Mouse (Mus musculus) thymus, postnatal 36 days (tissue): ENCODE results near the gene Lrch1.
A peak's percentile ranks its signal among the peaks of the same experiment; 100 is the strongest.

ENCODE experiments used
- DNase-seq, 2 experiments: peaks; one replicate each; pipeline ENCODE4 v3.0.0; 2022; ENCODE audit warnings: mixed read lengths in 2 of 2

Lrch1 gene

GRCm38 (mm10) chr14:74919132-74919531 is 28.5 kb downstream of the Lrch1 start:
- no peak for DNase-seq

GRCm38 (mm10) chr14:74918521-74919103 is 29.1 kb downstream of the Lrch1 start:
- peak; percentile 38 to 39 for DNase-seq

- DNase-seq, result no peak
Measured at GRCm38 (mm10) chr14:74917504-74918124, 30.1 kb downstream of the Lrch1 start.

- DNase-seq, result no peak
Measured at GRCm38 (mm10) chr14:74916691-74917090, 31.0 kb downstream of the Lrch1 start.

GRCm38 (mm10) chr14:74916075-74916474 is 31.6 kb downstream of the Lrch1 start:
- DNase-seq, result no peak

DNA sequence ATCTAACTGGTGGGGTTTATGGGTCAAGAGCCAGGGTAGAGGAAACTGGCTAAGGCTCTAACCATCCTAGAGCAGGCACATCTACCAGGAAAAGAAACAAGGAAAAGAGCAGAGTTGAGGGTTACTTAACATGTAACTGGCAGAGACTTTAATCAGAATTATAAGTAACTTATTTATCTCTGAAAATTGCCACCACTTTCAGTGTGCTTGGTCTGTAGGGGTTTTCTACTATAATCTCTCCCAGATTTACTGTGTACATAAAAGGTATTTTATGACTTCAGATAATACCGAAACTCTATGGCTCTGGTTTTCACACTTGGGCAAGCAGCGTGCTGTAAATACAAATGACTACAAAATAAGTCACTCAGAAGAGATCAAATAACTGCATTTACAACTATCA is 32.0 kb downstream of the Lrch1 start:
- DNase-seq, result no peak

DNA sequence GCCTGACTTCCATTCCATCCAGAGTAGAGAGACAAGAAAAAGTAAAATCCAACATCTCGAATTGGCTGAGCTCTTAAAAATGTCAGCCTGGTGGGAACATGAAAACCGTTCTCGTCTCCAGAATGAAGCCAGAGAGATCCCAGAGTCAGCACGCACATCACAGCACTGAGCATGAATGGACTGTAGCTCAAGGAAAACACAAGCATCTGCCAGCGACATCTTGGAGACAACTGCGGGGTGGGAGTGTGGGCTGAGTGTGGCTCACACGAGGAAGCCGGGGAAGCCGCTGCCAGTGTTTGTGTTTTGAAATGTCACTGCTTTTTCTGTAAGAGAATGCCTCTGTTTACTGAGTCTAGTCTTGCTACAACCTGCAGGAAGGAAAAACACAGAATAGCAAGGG is 32.7 kb downstream of the Lrch1 start:
- DNase-seq, result no peak

GRCm38 (mm10) chr14:74913381-74914230 is 34.1 kb downstream of the Lrch1 start:
- DNase-seq, result no peak

- no peak for DNase-seq
Measured at GRCm38 (mm10) chr14:74910363-74910762, 37.3 kb downstream of the Lrch1 start.

- peak; percentile 24 to 26 for DNase-seq
Measured at GRCm38 (mm10) chr14:74909021-74909420, 38.7 kb downstream of the Lrch1 start.

GRCm38 (mm10) chr14:74908250-74908649 is 39.4 kb downstream of the Lrch1 start:
- DNase-seq, result peak in 1 of 2 experiments; percentile 50

- no peak for DNase-seq
Measured at GRCm38 (mm10) chr14:74907706-74908105, 40.0 kb downstream of the Lrch1 start.

GRCm38 (mm10) chr14:74905990-74906389 is 41.7 kb downstream of the Lrch1 start:
- no peak for DNase-seq

DNA sequence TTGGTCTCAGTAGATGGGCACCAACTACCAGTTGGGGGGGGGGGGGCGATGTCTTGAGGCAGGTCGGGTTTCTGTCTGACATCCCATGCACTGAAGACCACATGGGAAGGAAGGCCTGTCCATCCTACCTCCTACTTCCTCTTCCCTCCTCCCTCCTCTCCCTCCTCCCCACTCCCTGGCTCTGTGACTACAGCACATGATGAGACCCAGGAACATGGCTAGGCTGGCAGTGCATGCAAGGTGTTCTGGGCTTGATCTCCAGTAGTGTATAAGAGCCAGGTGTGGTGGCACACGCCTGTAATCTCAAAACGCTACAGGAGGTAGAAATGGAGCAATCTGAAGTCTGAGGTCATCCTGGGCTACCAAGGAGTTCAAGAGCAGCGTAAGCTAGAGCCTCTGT is 43.2 kb downstream of the Lrch1 start:
- no peak for DNase-seq

- no peak for DNase-seq
Measured at GRCm38 (mm10) chr14:74903047-74903446, 44.6 kb downstream of the Lrch1 start.

DNA sequence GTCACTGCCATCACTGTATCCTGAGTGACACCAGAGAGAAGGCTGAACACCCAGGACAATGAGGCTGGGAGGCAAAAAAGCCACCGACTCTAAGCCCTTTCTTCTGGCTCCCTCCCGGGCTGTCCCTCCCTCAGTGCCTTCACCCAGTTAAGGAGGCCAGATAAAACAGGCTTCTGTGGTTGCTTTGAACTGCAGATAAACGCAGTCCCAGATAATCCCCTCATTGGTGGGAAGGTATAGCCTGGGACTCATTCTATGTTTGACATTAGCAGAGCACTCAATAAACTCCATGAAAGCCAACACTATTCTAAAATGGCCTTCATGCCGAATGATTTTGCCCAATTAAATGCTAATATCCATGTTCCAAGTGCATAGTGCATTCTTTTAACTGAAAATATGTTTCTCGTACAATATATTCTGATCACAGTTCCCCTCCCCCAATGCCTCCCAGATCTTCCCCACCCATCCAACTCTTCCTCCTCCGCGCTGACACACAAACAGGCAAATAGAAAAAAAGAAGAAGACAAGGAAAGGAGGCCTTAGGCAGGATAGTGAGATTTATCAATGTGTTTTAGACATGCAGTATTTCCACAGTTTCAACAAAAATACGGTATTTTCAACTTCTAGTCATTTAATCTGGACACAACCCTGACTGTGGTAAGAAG is 46.8 kb downstream of the Lrch1 start:
- no peak for DNase-seq

DNA sequence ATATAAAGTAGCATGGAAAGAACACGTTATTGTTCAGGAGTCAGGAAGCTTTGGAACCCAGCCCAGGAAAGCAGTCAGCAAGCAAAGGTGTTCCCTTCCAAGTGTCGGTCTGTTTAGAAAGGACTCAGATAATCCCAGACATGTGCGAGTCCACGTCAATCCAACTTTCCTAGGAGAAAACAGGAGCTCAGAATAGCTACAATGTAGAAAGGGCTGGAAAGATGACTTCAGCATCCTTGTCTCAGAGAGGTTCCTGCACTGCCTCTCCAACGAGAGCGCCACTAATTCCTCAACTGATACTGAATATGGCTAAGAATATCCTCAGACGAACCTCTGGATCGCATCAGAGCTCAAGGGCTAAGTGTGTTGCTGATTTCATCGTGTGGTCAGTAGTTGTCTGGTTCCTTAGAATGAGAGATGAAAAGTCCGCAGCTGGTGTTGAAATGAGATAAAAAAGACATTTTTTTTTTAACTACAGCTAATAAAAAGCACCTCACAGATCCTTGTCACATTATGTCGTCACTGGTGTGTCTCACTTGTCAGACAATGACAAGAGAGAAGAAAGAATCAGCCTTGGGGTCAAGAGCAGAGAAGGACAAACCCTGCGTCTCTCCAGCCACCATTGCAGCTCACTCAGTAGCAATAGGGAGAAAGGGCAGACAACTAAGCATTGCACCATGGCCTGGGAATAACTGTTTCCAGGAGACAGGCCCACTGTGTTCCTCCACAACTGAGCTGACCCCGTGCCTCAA is 47.5 kb downstream of the Lrch1 start:
- DNase-seq, result no peak

DNA sequence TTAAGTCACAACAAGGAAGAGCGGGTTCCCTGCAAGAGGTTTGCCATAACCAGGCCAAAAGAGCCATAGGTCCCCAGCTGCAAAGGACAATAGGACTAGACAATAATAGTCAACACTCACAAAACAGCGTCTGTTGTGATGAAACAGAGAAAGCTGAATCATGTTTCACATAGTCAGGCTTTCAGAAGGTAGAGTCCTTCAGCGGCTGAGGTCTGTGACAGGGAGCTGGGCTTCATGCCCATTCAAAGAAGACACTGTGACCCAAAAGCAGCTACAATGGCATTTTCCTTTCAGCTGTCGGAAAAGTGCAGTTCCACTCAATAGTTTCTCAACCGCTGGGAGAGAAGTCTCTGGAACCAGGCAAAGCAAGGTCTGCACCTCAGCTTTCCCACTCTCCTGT is 48.7 kb downstream of the Lrch1 start:
- DNase-seq, result no peak

GRCm38 (mm10) chr14:74893693-74894092 is 54.0 kb downstream of the Lrch1 start:
- DNase-seq, result no peak

- no peak for DNase-seq
Measured at GRCm38 (mm10) chr14:74893085-74893648, 54.5 kb downstream of the Lrch1 start.

DNA sequence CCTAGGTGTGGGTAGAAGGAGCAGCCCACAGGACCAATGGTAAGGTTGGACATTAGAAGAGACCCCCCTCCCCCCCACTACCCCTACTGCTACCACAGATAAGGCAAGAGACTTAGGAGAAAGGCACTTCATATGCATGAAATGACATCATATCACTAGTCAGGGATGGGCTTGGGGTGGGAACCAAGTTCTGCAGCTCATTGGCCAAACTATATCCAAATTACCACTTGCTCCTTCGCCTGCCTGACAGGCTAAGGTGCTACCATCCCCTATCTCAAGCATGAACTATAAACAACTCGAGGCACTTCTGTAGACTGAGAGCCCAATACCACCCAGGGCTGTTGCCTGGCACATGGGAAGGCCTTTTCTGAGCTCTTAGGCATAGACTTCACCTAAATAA is 58.4 kb downstream of the Lrch1 start:
- DNase-seq, result no peak

GRCm38 (mm10) chr14:74888103-74888502 is 59.6 kb downstream of the Lrch1 start:
- DNase-seq, result no peak
